Mouse (Mus musculus): ENCODE measurements at regions not wholly inside any gene's neighbourhood (a gene's known extent, or its start where the extent isn't known, plus 50 kb on each side); places are given as distances from the start of the nearest gene placed in this dataset.

DNA sequence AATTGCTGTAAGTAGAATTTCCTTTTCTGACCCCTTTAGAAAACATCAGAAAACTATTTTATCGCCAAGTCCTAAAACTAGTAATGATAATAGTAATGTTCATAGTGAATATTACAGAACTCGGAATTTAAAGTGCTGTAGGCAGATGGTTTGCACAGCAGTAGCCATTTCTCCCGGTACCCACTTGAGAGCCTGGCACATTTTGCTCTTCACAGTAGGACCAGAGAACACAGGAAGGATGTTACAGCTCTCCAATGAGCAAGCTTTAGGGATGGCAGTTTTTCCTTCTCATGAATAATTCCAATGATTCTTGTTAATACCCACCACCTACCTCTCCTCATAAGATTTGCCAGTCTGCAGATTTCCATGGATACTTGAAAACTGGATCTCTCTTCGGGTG lies 253.2 kb upstream of the Impg1 start:
- TF ChIP-seq MAX (IDR thresholded peaks at IDR 0.05; ENCODE audit: low read depth): no peak
- TF ChIP-seq POLR2A (IDR thresholded peaks at IDR 0.05; ENCODE audit: insufficient read length, low read depth): no peak
- no peak for TF ChIP-seq CEBPB (IDR thresholded peaks at IDR 0.05; ENCODE audit: insufficient read depth, poor library complexity, severe bottlenecking)
- no peak for TF ChIP-seq E2F4 (IDR thresholded peaks at IDR 0.05; ENCODE audit: insufficient read depth)
- TF ChIP-seq POLR2AphosphoS2 (IDR thresholded peaks at IDR 0.05; ENCODE audit: insufficient read length, low read depth): no peak
- no peak for TF ChIP-seq TCF3 (IDR thresholded peaks at IDR 0.05; ENCODE audit: insufficient read length, low read depth)
- no peak for TF ChIP-seq USF1 (IDR thresholded peaks at IDR 0.05; ENCODE audit: low read depth)
- TF ChIP-seq MYOG (IDR thresholded peaks at IDR 0.05; ENCODE audit: control insufficient read depth in 1 of 3, insufficient read depth in 1 of 3, insufficient read length in 2 of 3, low read depth in 2 of 3): no peak
- TF ChIP-seq REST (IDR thresholded peaks at IDR 0.05; ENCODE audit: insufficient read depth, insufficient read length): no peak
- no peak for TF ChIP-seq TCF12 (IDR thresholded peaks at IDR 0.05; ENCODE audit: insufficient read depth, poor library complexity, severe bottlenecking)
- TF ChIP-seq SRF (IDR thresholded peaks at IDR 0.05; ENCODE audit: control insufficient read depth, insufficient read length, low read depth): no peak
- no peak for TF ChIP-seq MYOD1 (IDR thresholded peaks at IDR 0.05; ENCODE audit: control insufficient read depth in 1 of 3, insufficient read length in 2 of 3, low read depth in 2 of 3)
- Histone ChIP-seq H3K27me3 (ENCODE audit: control insufficient read depth, insufficient read depth, insufficient read length) (no peaks in the 10 kb centered on the region), H3K4me2 (ENCODE audit: low read depth) (no peak overlapping the region), H3ac (ENCODE audit: control insufficient read depth, insufficient read length) (no peak overlapping the region), H3K79me2 (ENCODE audit: control insufficient read depth, insufficient read depth) (no peaks in the 10 kb centered on the region), H3K4me3 (no peak overlapping the region), H3K36me3 (ENCODE audit: control insufficient read depth, insufficient read depth) (no peaks in the 10 kb centered on the region)

DNA sequence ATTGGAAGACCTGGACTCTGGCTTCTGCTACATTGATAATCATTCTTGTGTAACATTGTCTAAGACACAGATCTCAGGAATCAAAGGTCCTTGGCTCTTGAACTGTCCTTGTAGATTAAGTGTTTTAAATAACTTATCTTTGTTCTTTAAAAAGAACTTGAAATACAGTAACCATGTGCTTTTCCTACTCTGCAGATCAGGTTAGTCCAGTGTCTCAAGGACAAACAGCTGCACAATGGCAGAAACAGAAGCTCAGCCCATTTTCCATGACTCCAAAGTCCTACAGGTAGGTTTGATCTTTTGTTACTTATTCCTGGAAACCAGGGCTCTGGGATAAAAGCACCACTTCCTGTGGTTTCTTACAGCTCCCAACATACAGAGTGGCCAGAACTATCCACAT lies 244.5 kb upstream of the Impg1 start:
- TF ChIP-seq MAX (IDR thresholded peaks at IDR 0.05; ENCODE audit: low read depth) (no peak), SRF (IDR thresholded peaks at IDR 0.05; ENCODE audit: control insufficient read depth, insufficient read length, low read depth) (no peak), CEBPB (IDR thresholded peaks at IDR 0.05; ENCODE audit: insufficient read depth, poor library complexity, severe bottlenecking) (no peak), MYOD1 (IDR thresholded peaks at IDR 0.05; ENCODE audit: control insufficient read depth in 1 of 3, insufficient read length in 2 of 3, low read depth in 2 of 3) (no peak), E2F4 (IDR thresholded peaks at IDR 0.05; ENCODE audit: insufficient read depth) (no peak), TCF12 (IDR thresholded peaks at IDR 0.05; ENCODE audit: insufficient read depth, poor library complexity, severe bottlenecking) (no peak), MYOG (IDR thresholded peaks at IDR 0.05; ENCODE audit: control insufficient read depth in 1 of 3, insufficient read depth in 1 of 3, insufficient read length in 2 of 3, low read depth in 2 of 3) (no peak), REST (IDR thresholded peaks at IDR 0.05; ENCODE audit: insufficient read depth, insufficient read length) (no peak), POLR2A (IDR thresholded peaks at IDR 0.05; ENCODE audit: insufficient read length, low read depth) (no peak)
- Histone ChIP-seq H3K4me2 (ENCODE audit: low read depth) (no peak overlapping the region), H3K79me2 (ENCODE audit: control insufficient read depth, insufficient read depth) (no peaks in the 10 kb centered on the region), H3K27me3 (ENCODE audit: control insufficient read depth, insufficient read depth, insufficient read length) (no peaks in the 10 kb centered on the region), H3ac (ENCODE audit: control insufficient read depth, insufficient read length) (no peak overlapping the region), H3K4me3 (no peak overlapping the region), H3K36me3 (ENCODE audit: control insufficient read depth, insufficient read depth) (no peaks in the 10 kb centered on the region)

GRCm38 (mm10) chr9:80705264-80705663 lies 240.0 kb upstream of the Impg1 start:
- H3K4me2 ChIP-seq (ENCODE audit: low read depth): no peak overlapping the region
- no peak overlapping the region for H3K4me3 ChIP-seq
- TF ChIP-seq SRF (IDR thresholded peaks at IDR 0.05; ENCODE audit: control insufficient read depth, insufficient read length, low read depth) (no peak), MAX (IDR thresholded peaks at IDR 0.05; ENCODE audit: low read depth) (no peak), REST (IDR thresholded peaks at IDR 0.05; ENCODE audit: insufficient read depth, insufficient read length) (no peak), E2F4 (IDR thresholded peaks at IDR 0.05; ENCODE audit: insufficient read depth) (no peak), TCF3 (IDR thresholded peaks at IDR 0.05; ENCODE audit: insufficient read length, low read depth) (no peak), USF1 (IDR thresholded peaks at IDR 0.05; ENCODE audit: low read depth) (no peak)
- H3K36me3 ChIP-seq (ENCODE audit: control insufficient read depth, insufficient read depth): no peaks in the 10 kb centered on the region
- no peaks in the 10 kb centered on the region for H3K79me2 ChIP-seq (ENCODE audit: control insufficient read depth, insufficient read depth)
- H3ac ChIP-seq (ENCODE audit: control insufficient read depth, insufficient read length): no peak overlapping the region
- no peaks in the 10 kb centered on the region for H3K27me3 ChIP-seq (ENCODE audit: control insufficient read depth, insufficient read depth, insufficient read length)

DNA sequence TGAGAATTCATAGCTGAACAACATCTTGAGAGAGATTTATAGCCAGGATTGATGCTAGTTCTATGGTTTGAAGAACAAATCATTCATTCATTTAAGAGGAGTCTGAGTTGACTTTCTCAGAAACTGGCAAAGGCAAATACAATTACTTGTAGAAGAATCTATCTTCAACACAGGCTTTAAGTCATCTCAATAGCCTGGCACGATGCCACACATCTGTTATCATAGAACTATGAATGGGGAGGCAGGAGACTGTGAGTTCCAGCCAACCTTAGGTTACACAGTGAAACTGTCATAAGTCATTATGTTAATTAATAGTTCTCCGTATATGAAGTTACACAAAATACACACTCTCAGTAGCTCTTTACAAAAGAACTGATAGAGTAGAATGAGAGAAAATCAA lies 231.9 kb upstream of the Impg1 start:
- no peak overlapping the region for H3ac ChIP-seq (ENCODE audit: control insufficient read depth, insufficient read length)
- H3K4me2 ChIP-seq (ENCODE audit: low read depth): no peak overlapping the region
- no peak overlapping the region for H3K4me3 ChIP-seq
- TF ChIP-seq MYOG (IDR thresholded peaks at IDR 0.05; ENCODE audit: control insufficient read depth in 1 of 3, insufficient read depth in 1 of 3, insufficient read length in 2 of 3, low read depth in 2 of 3) (no peak), TCF12 (IDR thresholded peaks at IDR 0.05; ENCODE audit: insufficient read depth, poor library complexity, severe bottlenecking) (no peak), MAX (IDR thresholded peaks at IDR 0.05; ENCODE audit: low read depth) (no peak), POLR2A (IDR thresholded peaks at IDR 0.05; ENCODE audit: insufficient read length, low read depth) (no peak), CEBPB (IDR thresholded peaks at IDR 0.05; ENCODE audit: insufficient read depth, poor library complexity, severe bottlenecking) (no peak), E2F4 (IDR thresholded peaks at IDR 0.05; ENCODE audit: insufficient read depth) (no peak), POLR2AphosphoS2 (IDR thresholded peaks at IDR 0.05; ENCODE audit: insufficient read length, low read depth) (no peak), TCF3 (IDR thresholded peaks at IDR 0.05; ENCODE audit: insufficient read length, low read depth) (no peak)
- H3K79me2 ChIP-seq (ENCODE audit: control insufficient read depth, insufficient read depth): no peaks in the 10 kb centered on the region
- H3K27me3 ChIP-seq (ENCODE audit: control insufficient read depth, insufficient read depth, insufficient read length): no peaks in the 10 kb centered on the region
- H3K36me3 ChIP-seq (ENCODE audit: control insufficient read depth, insufficient read depth): no peaks in the 10 kb centered on the region

DNA sequence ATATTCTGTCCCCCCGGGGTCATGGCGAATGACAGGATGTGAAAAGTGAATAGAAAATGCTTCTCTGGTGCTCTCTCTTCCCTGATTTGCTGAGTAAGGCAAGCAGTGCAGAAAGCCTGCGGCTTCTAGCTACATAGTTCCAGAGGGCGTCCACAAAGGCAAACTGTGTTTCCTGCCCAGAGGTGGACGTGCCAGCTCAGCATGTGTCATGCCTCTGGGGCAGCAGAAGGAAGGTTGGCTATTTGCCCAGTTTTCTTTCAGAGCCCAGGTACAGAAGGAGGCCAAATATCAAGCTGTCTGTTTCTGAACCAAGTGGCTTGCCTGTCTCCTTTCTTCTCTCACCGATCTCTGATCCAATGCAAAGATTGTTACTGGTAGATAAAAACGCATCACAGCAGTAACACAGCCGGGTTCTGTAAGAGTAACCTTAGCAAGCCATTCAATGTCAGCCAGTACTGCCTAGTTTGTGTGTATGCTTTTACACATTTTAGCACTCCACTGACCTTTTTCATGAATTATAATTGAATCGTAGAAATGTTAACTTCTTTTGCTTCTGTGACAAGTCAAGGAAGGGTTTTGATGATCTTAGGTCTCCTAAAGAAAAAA lies 223.3 kb upstream of the Impg1 start:
- H3K4me2 ChIP-seq (ENCODE audit: low read depth): peak overlapping the region; percentile 51
- no peak overlapping the region for H3ac ChIP-seq (ENCODE audit: control insufficient read depth, insufficient read length)
- H3K79me2 ChIP-seq (ENCODE audit: control insufficient read depth, insufficient read depth): no peaks in the 10 kb centered on the region
- no peaks in the 10 kb centered on the region for H3K27me3 ChIP-seq (ENCODE audit: control insufficient read depth, insufficient read depth, insufficient read length)
- H3K4me3 ChIP-seq: no peak overlapping the region
- no peaks in the 10 kb centered on the region for H3K36me3 ChIP-seq (ENCODE audit: control insufficient read depth, insufficient read depth)
- TF ChIP-seq POLR2A (IDR thresholded peaks at IDR 0.05; ENCODE audit: insufficient read length, low read depth): no peak
- no peak for TF ChIP-seq POLR2AphosphoS2 (IDR thresholded peaks at IDR 0.05; ENCODE audit: insufficient read length, low read depth)
- TF ChIP-seq MYOG (IDR thresholded peaks at IDR 0.05; ENCODE audit: control insufficient read depth in 1 of 3, insufficient read depth in 1 of 3, insufficient read length in 2 of 3, low read depth in 2 of 3): no peak
- TF ChIP-seq MAX (IDR thresholded peaks at IDR 0.05; ENCODE audit: low read depth): no peak
- TF ChIP-seq E2F4 (IDR thresholded peaks at IDR 0.05; ENCODE audit: insufficient read depth): no peak
- TF ChIP-seq SRF (IDR thresholded peaks at IDR 0.05; ENCODE audit: control insufficient read depth, insufficient read length, low read depth): no peak
- no peak for TF ChIP-seq MYOD1 (IDR thresholded peaks at IDR 0.05; ENCODE audit: control insufficient read depth in 1 of 3, insufficient read length in 2 of 3, low read depth in 2 of 3)
- no peak for TF ChIP-seq TCF3 (IDR thresholded peaks at IDR 0.05; ENCODE audit: insufficient read length, low read depth)
- no peak for TF ChIP-seq USF1 (IDR thresholded peaks at IDR 0.05; ENCODE audit: low read depth)
- no peak for TF ChIP-seq TCF12 (IDR thresholded peaks at IDR 0.05; ENCODE audit: insufficient read depth, poor library complexity, severe bottlenecking)
- no peak for TF ChIP-seq REST (IDR thresholded peaks at IDR 0.05; ENCODE audit: insufficient read depth, insufficient read length)
- TF ChIP-seq CEBPB (IDR thresholded peaks at IDR 0.05; ENCODE audit: insufficient read depth, poor library complexity, severe bottlenecking): no peak
